Comparison of ENCODE assay signal across 21 mouse cellular contexts in the genomic region with DNA sequence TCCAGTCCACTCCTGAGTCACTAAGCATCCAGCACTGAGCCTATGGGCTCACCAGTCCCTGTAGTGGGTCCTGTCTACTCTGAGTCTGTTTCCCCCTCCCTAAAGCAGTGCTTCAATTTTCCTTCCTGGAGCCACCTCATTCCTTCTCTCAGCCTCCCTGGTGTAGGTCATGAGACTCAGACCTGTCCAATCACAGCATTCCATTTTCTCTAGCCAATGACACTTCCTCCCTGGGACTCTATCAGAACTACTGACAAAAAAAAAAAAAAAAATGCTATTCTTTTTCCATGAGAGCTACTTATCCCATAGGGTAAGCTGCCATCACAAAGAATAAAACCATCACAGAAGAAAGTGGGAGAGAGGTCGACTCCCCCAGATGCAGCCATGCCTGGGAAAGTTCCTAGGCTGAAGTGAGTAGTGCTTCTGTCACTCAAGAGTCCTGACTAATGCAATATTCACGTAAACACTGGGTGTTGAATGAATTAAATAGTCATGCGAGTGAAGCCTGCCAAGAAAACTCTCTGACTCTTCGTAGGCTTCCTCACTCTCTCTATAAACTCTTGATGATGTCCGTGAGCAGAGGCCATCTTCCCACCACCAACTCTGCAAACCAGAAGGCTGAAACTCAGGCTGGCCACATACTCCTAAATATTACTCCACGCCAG.
DNase-seq lines count a peak whose midpoint lies in the region; ATAC-seq and TF ChIP-seq lines count a peak whose summit lies in the region.
"Had no signal": no experiment of that assay in that cellular context is flagged by ENCODE, and none has a peak within 500 bp of the region (broad histone marks: within the 10 kb centered on the region; RNA-seq: fewer than 3 reads in every experiment).

No protein-coding gene starts in this region.

- DNase-seq in lung, embryonic 14.5 days: peak; percentile 35
- DNase-seq in lung, postnatal 25 days (ENCODE audit: low spot score): no peak
- DNase-seq in Muller cell, postnatal 12 days (ENCODE audit: inconsistent ontology term): peak; percentile 69
- DNase-seq in brain, adult 2 months (ENCODE audit: low read depth, low spot score): peak; percentile 53
- DNase-seq in left cerebral cortex, postnatal 10 days (ENCODE audit: extremely low spot score in 1 of 2, low spot score in 2 of 2): no peak
- no peak for DNase-seq in heart, postnatal 10 days
- DNase-seq in limb, embryonic 10.5 days (ENCODE audit: low spot score): no peak
- DNase-seq: adrenal gland, adult 8-10 months; adrenal gland, postnatal 36 days; cerebellum, adult 11 months; cerebellum, adult 8-10 months; cerebellum, postnatal 14 days; embryo, embryonic 11 days; gastrocnemius, postnatal 14 days; heart, postnatal 36 days had no signal

- no peak for ATAC-seq in lung, embryonic 14.5 days (ENCODE audit: insufficient read depth)
- ATAC-seq: forebrain, embryonic 16.5 days; inflammation-experienced regulatory T-cells, adult 6 months had no signal

- H3K4me1 ChIP-seq in lung, embryonic 14.5 days (ENCODE audit: insufficient read depth): 0 out of 2 replicates have a peak, but pooled peaks cover 5% of the 10 kb centered on the region
- no peaks in the 10 kb centered on the region for H3K4me1 ChIP-seq in limb, embryonic 10.5 days
- H3K4me1 ChIP-seq: embryonic facial prominence, embryonic 15.5 days had no signal

- no peak overlapping the region for H3K9ac ChIP-seq in lung, embryonic 14.5 days
- H3K9ac ChIP-seq: embryonic facial prominence, embryonic 15.5 days; forebrain, embryonic 12.5 days; heart, embryonic 12.5 days; hindbrain, embryonic 15.5 days had no signal

- no peak for TF ChIP-seq CTCF in lung, embryonic 14.5 days (IDR thresholded peaks at IDR 0.05; ENCODE audit: low read depth)

- no peak overlapping the region for H3K4me3 ChIP-seq in lung, embryonic 14.5 days (ENCODE audit: low read depth, low read length)
- no peak overlapping the region for H3K4me3 ChIP-seq in limb, embryonic 10.5 days
- H3K4me3 ChIP-seq: embryonic facial prominence, embryonic 15.5 days; forebrain, embryonic 12.5 days; heart, embryonic 12.5 days; hindbrain, embryonic 15.5 days had no signal

- no peaks in the 10 kb centered on the region for H3K36me3 ChIP-seq in lung, embryonic 14.5 days (ENCODE audit: insufficient read depth)
- H3K36me3 ChIP-seq in limb, embryonic 10.5 days: no peaks in the 10 kb centered on the region
- H3K36me3 ChIP-seq: embryonic facial prominence, embryonic 15.5 days; forebrain, embryonic 12.5 days; heart, embryonic 12.5 days; hindbrain, embryonic 15.5 days had no signal

- intact Hi-C loops in left cerebral cortex, postnatal 10 days (cut with DNase I): no loop called here
- intact Hi-C loops in heart, postnatal 10 days (cut with DNase I): no loop called here

- H3K27ac ChIP-seq in lung, embryonic 14.5 days (ENCODE audit: low read depth): no peak overlapping the region
- no peak overlapping the region for H3K27ac ChIP-seq in limb, embryonic 10.5 days
- H3K27ac ChIP-seq: embryonic facial prominence, embryonic 15.5 days; forebrain, embryonic 12.5 days; hindbrain, embryonic 15.5 days had no signal

- H3K27me3 ChIP-seq in lung, embryonic 14.5 days (ENCODE audit: insufficient read depth, low read length): no peaks in the 10 kb centered on the region
- no peaks in the 10 kb centered on the region for H3K27me3 ChIP-seq in limb, embryonic 10.5 days (ENCODE audit: low read depth, poor library complexity, severe bottlenecking)
- H3K27me3 ChIP-seq: embryonic facial prominence, embryonic 15.5 days; forebrain, embryonic 12.5 days; heart, embryonic 12.5 days; hindbrain, embryonic 15.5 days had no signal

- H3K4me2 ChIP-seq in lung, embryonic 14.5 days: no peak overlapping the region
- H3K4me2 ChIP-seq: embryonic facial prominence, embryonic 15.5 days; forebrain, embryonic 12.5 days; heart, embryonic 12.5 days; hindbrain, embryonic 15.5 days had no signal

- no peaks in the 10 kb centered on the region for H3K9me3 ChIP-seq in lung, embryonic 14.5 days (ENCODE audit: low read depth, low read length)
- H3K9me3 ChIP-seq in limb, embryonic 10.5 days (replicated peaks): no peaks in the 10 kb centered on the region
- H3K9me3 ChIP-seq: embryonic facial prominence, embryonic 15.5 days; forebrain, embryonic 12.5 days; heart, embryonic 12.5 days; hindbrain, embryonic 15.5 days had no signal

- 54% methylated on average over 6 of the region's 6 CpGs for WGBS in lung, embryonic 14.5 days
- 85% methylated on average over 6 of the region's 6 CpGs for WGBS in limb, embryonic 10.5 days

Comparison
In these comparisons a context has a peak if more than half of its experiments do, and no peak if none do; other contexts are left out.
1. DNase-seq: peak in lung, embryonic 14.5 days (single experiment), Muller cell, postnatal 12 days (single experiment) and brain, adult 2 months (single experiment); none in lung, postnatal 25 days (single experiment), left cerebral cortex, postnatal 10 days (0 of 2), heart, postnatal 10 days (0 of 2) and limb, embryonic 10.5 days (single experiment).